Mouse (Mus musculus) hindbrain, embryonic 14.5 days (tissue): Measurements from ENCODE around the gene Nfix. TPM values are rescaled to one million over a fixed set of nuclear protein-coding genes. Genes with fewer than 3 reads are reported as not detected.

ENCODE experiments used
- ATAC-seq: fragments of 200-750 bp; cut with Nextera tagmentation; 2 replicates; pipeline ENCODE4 v1.8.0; 2017; ENCODE audit warnings: moderate number of reproducible peaks, mild to moderate bottlenecking, moderate TSS enrichment, moderate library complexity; ENCODE audit not compliant: low FRiP score
- DNase-seq: peaks from one replicate; pipeline ENCODE4 v3.0.0-alpha.2; 2015; ENCODE audit warnings: low spot score
- H3K27ac ChIP-seq: fragments of 300-500 bp; sonication (generic); 2 replicates; pipeline ENCODE4 v1.5.1; 2014; ENCODE audit warnings: mild to moderate bottlenecking, moderate library complexity
- H3K27me3 ChIP-seq: fragments of 300-500 bp; sonication (generic); 2 replicates; pipeline ENCODE4 v1.6.1; 2014; ENCODE audit warnings: mild to moderate bottlenecking, low read length, mixed read lengths; ENCODE audit not compliant: control insufficient read depth, insufficient read depth
- H3K36me3 ChIP-seq: fragments of 300-500 bp; sonication (generic); replicated peaks from 2 replicates; pipeline ENCODE4 v1.6.1; 2014; ENCODE audit not compliant: control insufficient read depth, insufficient read depth
- H3K4me1 ChIP-seq: fragments of 300-500 bp; sonication (generic); replicated peaks from 2 replicates; pipeline ENCODE4 v1.6.1; 2014; ENCODE audit warnings: antibody characterized with exemption, low read length, mixed read lengths; ENCODE audit not compliant: control insufficient read depth, insufficient read depth
- H3K4me2 ChIP-seq: fragments of 300-500 bp; sonication (generic); replicated peaks from 2 replicates; pipeline ENCODE4 v1.6.1; 2014; ENCODE audit warnings: mild to moderate bottlenecking, moderate library complexity
- H3K4me3 ChIP-seq: fragments of 300-500 bp; sonication (generic); replicated peaks from 2 replicates; pipeline ENCODE4 v1.5.1; 2014; ENCODE audit warnings: mild to moderate bottlenecking, low read length
- H3K9ac ChIP-seq: fragments of 300-500 bp; sonication (generic); 2 replicates; pipeline ENCODE4 v1.6.1; 2014
- H3K9me3 ChIP-seq: fragments of 300-500 bp; sonication (generic); 2 replicates; pipeline ENCODE4 v1.6.1; 2016; ENCODE audit warnings: low read length; ENCODE audit not compliant: control insufficient read depth
- WGBS: fragments of 180-500 bp; shearing (Covaris S2); extraction: QIAGEN DNeasy Blood & Tissue Kit; methylation state at CpG from one replicate; pipeline ENCODE4 v1.1.7; 2014; 5-methylcytosine and 5-hydroxymethylcytosine counted together
- polyA plus RNA-seq: library from polyadenylated mRNA; unstranded; fragments of >200 nt; fragmentation: Nextera tagmentation; extraction: Ambion mirVana; gene quantifications from 2 replicates; pipeline ENCODE4 v1.2.1, GENCODE M21; 2014

Nfix gene
- polyA plus RNA-seq, 1 experiment from 2014 or later: 82.4 TPM

DNA sequence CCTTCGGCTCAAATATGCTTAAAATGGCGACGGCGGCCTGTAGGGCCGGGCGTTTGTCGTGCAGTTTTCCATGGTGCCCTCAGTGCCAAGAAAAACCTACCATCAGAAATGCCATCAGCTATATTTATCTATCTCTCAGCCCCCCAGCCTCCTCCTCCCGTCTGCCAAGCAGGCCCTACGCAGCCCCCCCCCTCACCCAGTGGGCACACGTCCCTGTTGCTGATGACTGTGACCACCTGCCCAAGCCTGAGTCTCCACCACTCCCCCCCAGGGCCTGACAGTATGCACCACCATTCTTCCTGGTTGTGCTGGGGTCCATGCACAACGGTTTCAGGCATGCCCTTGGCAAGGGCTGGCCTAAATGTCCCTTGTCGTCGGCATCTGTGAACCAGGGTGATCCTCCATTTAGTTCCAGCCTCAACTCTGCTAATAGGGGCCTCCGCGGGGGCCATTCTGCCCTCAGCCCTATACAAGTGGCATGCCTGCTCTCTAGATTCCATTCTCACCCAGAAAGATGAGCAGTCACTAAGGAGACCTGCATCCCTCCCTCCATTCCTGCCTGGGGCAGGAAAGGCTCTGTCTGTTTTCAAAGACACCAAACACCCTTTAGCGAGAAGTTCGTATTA is 35.2 kb downstream of the Nfix start:
- Histone ChIP-seq H3K27ac (peak overlapping the region; percentile 18; the same call in 1 of the 2 replicates), H3K4me3 (no peak overlapping the region), H3K9ac (0 out of 2 replicates have a peak overlapping the region, but pooled peaks have one; percentile 28), H3K4me2 (peak overlapping the region; percentile 29), H3K9me3 (no peaks in the 10 kb centered on the region), H3K36me3 (no peaks in the 10 kb centered on the region), H3K4me1 (peaks cover 30% of the 10 kb centered on the region), H3K27me3 (peaks cover 63% of the 10 kb centered on the region)
- ATAC-seq: no peak
- no peak for DNase-seq
- WGBS: 54% methylated on average over 17 of the region's 17 CpGs

DNA sequence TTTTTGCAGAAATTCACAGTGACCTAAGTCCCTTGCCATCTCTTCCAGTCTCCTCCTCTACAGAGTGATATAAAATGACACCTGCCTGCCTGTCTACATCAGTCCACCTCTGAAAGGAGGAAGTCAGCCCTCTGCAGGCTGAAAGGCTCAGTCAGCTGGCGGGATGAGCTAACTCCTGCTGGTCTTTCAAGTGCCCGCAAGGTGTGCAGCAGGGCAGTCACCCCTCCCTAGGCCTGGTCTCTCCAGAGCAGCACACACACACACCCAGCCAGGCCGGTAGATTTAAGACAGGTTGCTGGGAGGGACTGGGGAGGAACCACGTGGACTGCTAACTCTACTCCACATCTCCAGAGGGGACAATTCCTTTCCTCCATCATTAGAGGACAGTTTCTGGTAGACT is 36.0 kb downstream of the Nfix start:
- ATAC-seq (no peak), DNase-seq (no peak)
- no peak overlapping the region for H3K4me3 ChIP-seq
- H3K27me3 ChIP-seq: peaks cover 59% of the 10 kb centered on the region
- H3K27ac ChIP-seq: no peak overlapping the region
- 73% methylated on average over 4 of the region's 4 CpGs for WGBS
- peaks cover 30% of the 10 kb centered on the region for H3K4me1 ChIP-seq
- H3K4me2 ChIP-seq: no peak overlapping the region
- H3K36me3 ChIP-seq: no peaks in the 10 kb centered on the region
- H3K9ac ChIP-seq: no peak overlapping the region
- H3K9me3 ChIP-seq: no peaks in the 10 kb centered on the region

DNA sequence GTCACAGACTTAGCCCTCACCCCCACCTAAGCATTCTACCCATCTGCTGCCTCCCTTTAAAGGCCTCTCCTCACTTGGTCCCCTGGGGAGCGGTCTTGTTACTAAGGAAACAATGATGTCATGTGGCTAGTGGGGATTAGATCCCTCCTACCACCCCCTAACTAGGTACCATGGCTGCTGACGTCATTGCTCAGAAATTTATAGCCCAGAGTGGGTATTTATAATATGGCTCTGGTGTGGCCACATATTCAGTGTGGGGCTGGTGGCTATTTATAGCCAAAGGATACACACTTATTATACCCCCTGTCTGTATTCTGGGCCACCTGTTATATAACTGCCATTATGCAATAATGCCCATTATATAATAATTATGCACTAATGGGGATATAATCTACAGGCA is 39.2 kb downstream of the Nfix start:
- H3K27ac ChIP-seq: no peak overlapping the region
- no peak for ATAC-seq
- no peak overlapping the region for H3K4me3 ChIP-seq
- H3K4me1 ChIP-seq: peaks cover 20% of the 10 kb centered on the region
- no peak for DNase-seq
- H3K9ac ChIP-seq: no peak overlapping the region
- no peaks in the 10 kb centered on the region for H3K36me3 ChIP-seq
- 45% methylated on average over 2 of the region's 2 CpGs for WGBS
- no peaks in the 10 kb centered on the region for H3K9me3 ChIP-seq
- H3K27me3 ChIP-seq: peaks cover 57% of the 10 kb centered on the region
- no peak overlapping the region for H3K4me2 ChIP-seq

DNA sequence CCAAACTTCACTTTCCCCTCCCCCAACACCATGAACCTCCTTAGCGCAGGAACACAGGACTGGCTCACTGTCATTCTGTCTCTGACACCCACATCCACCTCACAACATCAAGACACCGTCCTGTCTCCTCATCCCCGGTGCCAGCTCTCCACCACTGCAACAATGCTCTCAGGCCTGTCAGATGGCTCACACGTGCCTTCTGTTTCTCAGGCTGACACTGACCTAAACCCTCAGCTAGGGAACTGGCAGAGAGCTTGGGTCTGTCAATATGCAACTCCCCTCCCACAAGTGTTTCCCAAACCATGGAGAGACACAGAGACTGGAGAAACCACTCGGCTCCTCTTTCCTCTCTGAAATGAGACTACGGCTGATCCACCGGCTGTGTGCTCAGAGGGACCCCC is 39.7 kb downstream of the Nfix start:
- no peak overlapping the region for H3K4me3 ChIP-seq
- no peak overlapping the region for H3K4me2 ChIP-seq
- 58% methylated on average over 7 of the region's 7 CpGs for WGBS
- no peaks in the 10 kb centered on the region for H3K9me3 ChIP-seq
- DNase-seq (no peak), ATAC-seq (no peak)
- H3K36me3 ChIP-seq: no peaks in the 10 kb centered on the region
- H3K9ac ChIP-seq: no peak overlapping the region
- peaks cover 15% of the 10 kb centered on the region for H3K4me1 ChIP-seq
- no peak overlapping the region for H3K27ac ChIP-seq
- H3K27me3 ChIP-seq: peaks cover 62% of the 10 kb centered on the region

DNA sequence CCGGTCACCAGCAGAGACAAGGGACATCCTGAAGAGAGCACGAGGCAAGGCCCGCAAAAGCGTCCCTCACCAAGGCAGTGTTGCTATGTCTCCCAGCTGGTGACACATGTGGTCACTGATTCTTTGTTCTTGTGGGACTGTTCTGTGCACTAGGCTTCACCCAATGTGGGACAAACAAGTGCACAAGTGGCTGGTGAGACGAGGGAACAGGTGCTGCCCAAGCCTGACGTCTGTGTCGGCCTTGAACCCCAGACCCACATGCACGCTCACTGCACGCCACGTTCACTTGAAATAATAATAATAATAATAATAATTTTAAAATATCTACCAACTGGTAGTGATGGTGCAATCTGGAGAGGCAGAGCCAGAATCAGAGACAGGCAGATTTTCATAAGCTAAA is 40.4 kb downstream of the Nfix start:
- no peak overlapping the region for H3K9ac ChIP-seq
- peaks cover 8% of the 10 kb centered on the region; the same call in 1 of the 2 replicates for H3K4me1 ChIP-seq
- 85% methylated on average over 10 of the region's 10 CpGs for WGBS
- no peak overlapping the region for H3K4me2 ChIP-seq
- no peaks in the 10 kb centered on the region for H3K9me3 ChIP-seq
- peaks cover 59% of the 10 kb centered on the region for H3K27me3 ChIP-seq
- DNase-seq (no peak), ATAC-seq (no peak)
- H3K27ac ChIP-seq: no peak overlapping the region
- no peak overlapping the region for H3K4me3 ChIP-seq
- no peaks in the 10 kb centered on the region for H3K36me3 ChIP-seq

DNA sequence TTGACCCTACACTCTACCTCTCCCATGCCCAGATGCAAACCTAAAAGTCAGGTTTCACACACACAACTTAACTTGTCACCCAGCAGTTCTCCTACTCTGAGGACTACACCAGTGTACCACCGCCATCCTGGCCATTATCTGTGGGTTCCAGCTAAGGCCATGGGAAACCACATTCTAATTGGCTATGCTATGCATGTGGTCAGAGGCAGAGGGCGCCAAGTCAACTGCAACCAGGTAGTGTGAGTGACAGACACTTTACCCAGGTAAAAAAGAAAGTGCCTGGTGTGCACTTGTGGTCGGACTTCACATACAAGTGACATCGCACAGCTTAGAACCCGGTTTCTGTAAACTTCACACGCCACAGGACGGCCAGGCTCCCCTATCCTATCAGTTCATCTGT is 41.0 kb downstream of the Nfix start:
- 65% methylated on average over 7 of the region's 7 CpGs for WGBS
- no peak for DNase-seq
- Histone ChIP-seq H3K27me3 (peaks cover 57% of the 10 kb centered on the region), H3K4me2 (no peak overlapping the region), H3K4me3 (no peak overlapping the region), H3K36me3 (no peaks in the 10 kb centered on the region), H3K9me3 (no peaks in the 10 kb centered on the region), H3K27ac (no peak overlapping the region), H3K4me1 (peaks cover 6% of the 10 kb centered on the region; the same call in 1 of the 2 replicates), H3K9ac (no peak overlapping the region)
- no peak for ATAC-seq

DNA sequence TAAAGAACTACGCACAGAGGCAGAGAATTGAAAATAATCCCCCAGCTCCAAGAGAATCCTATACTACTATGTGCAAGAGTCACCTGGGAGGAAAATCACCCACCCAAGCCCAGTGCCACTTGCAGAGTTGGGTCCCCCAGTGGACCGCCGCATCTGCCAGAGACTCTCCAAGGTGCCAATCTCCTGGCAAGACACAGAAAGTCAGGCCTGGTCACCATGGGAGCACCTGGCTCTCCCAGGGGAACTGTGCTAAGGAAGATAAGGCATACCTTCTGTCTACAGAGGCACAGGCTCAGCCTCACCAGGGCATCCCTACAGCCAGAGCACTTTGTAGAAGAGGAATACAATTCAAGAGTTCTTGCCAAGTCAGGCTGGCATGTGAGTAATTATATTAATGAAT is 41.8 kb downstream of the Nfix start:
- Histone ChIP-seq H3K27me3 (peaks cover 59% of the 10 kb centered on the region), H3K4me2 (no peak overlapping the region), H3K4me3 (no peak overlapping the region), H3K9ac (no peak overlapping the region), H3K36me3 (no peaks in the 10 kb centered on the region), H3K27ac (no peak overlapping the region), H3K9me3 (no peaks in the 10 kb centered on the region), H3K4me1 (peaks cover 6% of the 10 kb centered on the region; the same call in 1 of the 2 replicates)
- DNase-seq (no peak), ATAC-seq (no peak)
- 93% methylated on average over 3 of the region's 3 CpGs for WGBS

DNA sequence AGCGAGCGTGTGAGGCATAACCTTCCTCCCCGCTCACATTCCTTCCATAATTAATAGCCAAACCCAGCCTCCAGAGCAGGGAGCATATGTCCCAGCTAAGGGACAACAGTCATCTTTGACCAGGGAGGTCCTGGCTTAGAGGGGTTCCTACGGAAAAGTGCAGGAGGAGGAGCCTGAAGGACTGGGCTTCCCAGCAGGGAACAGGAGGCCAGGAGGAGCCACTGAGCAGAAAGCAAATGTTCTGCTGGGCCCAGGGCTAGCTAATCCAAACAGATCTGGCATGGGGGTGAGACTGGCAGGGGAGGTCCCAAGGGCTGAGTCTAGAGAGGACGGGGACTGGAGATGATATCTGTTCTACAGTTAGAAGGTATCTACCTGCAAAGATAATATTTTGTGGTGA is 42.6 kb downstream of the Nfix start:
- H3K9ac ChIP-seq: no peak overlapping the region
- ATAC-seq: no peak
- H3K36me3 ChIP-seq: no peaks in the 10 kb centered on the region

DNA sequence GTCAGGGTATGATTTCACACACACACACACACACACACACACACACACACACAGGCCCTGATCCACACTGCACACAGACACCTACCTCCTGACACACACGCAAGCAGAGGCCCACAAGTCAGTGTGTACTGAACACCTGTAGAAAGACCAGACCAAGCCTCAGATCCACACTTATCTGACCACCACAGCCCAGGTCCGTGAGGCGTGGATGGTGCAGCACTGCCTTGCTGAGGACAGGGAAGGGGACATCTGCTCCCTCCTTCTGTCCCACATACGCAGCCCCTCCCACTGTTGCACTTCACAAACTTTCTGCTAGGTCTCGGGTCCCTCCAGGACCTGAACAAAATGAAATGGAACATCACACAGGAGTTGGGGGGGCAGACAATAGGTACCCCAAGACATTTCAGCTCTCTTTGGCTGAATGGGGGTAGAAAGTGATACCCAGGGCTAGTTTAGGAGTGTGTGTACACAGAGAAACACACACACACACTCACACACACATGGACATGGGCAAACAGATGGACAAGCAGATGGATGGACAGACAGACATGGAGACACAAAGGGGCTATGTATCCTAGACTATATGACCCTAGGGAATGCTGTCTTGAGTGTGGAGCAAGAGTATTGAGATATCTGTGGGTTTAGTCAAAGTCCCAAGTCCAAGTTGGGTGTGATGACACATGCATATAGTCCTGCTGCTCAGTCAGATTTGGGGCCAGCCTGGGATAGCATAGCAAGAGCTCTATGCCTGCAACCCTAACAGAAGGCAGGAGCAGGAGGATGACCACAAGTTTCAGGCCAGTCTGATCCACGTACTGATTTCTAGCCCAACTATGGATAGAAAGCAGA is 47.2 kb downstream of the Nfix start:
- Histone ChIP-seq H3K4me1 (peaks cover 14% of the 10 kb centered on the region; the same call in 1 of the 2 replicates), H3K9ac (no peak overlapping the region), H3K36me3 (no peaks in the 10 kb centered on the region), H3K9me3 (no peaks in the 10 kb centered on the region), H3K27ac (no peak overlapping the region), H3K27me3 (peaks cover 88% of the 10 kb centered on the region), H3K4me3 (no peak overlapping the region), H3K4me2 (no peak overlapping the region)
- ATAC-seq: no peak
- 82% methylated on average over 6 of the region's 6 CpGs for WGBS
- no peak for DNase-seq

More for the DNA sequence above, 42.6 kb downstream of the Nfix start:
- H3K27ac ChIP-seq: no peak overlapping the region
- H3K4me2 ChIP-seq: no peak overlapping the region
- H3K9me3 ChIP-seq: no peaks in the 10 kb centered on the region
- no peak overlapping the region for H3K4me3 ChIP-seq
- 38% methylated on average over 5 of the region's 5 CpGs for WGBS
- DNase-seq: no peak
- H3K27me3 ChIP-seq: peaks cover 60% of the 10 kb centered on the region
- H3K4me1 ChIP-seq: peaks cover 11% of the 10 kb centered on the region; the same call in 1 of the 2 replicates
